Mouse (Mus musculus): ENCODE measurements around the gene Atpif1. TPM values are rescaled to one million over a fixed set of nuclear protein-coding genes. Genes with fewer than 3 reads are reported as not detected.

Gene Atpif1
- polyA plus RNA-seq, 1 experiment from 2014 or later = 996 TPM

DNA sequence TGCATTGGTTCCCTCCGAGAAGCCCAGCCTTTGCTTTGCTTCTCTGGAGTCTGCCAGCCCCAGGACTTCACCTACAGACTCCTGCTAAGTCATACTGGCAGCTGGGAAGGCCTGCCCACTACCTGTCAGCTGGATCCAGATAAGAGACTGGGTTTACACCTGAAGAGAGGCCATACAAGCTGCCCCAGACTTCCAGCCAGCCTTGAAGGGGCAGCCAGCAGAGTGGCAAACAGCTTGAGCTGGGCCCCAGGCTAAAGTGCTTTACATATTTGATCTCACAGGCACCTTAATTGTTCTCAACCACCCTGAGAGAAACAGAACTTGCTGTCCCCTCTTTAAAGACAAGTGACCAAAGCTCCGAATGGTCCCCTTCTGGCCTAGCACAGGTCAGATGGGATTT is 26.2 kb downstream of the Atpif1 start:
- Histone ChIP-seq H3K4me3 (ENCODE audit: low read depth, low read length) (no peak overlapping the region), H3K4me2 (ENCODE audit: low read depth, low read length) (no peak overlapping the region), H3K9ac (ENCODE audit: low read depth, low read length) (no peak overlapping the region), H3K4me1 (ENCODE audit: control insufficient read depth, insufficient read depth, low read length) (no peaks in the 10 kb centered on the region), H3K27ac (replicated peaks; ENCODE audit: low read depth, low read length) (no peak overlapping the region), H3K9me3 (ENCODE audit: control insufficient read depth, low read length) (no peaks in the 10 kb centered on the region), H3K27me3 (replicated peaks; ENCODE audit: control insufficient read depth, insufficient read depth, low read length) (no peaks in the 10 kb centered on the region), H3K36me3 (ENCODE audit: control insufficient read depth, insufficient read depth, low read length) (no peaks in the 10 kb centered on the region)
- DNase-seq (ENCODE audit: low spot score) (no peak), ATAC-seq (ENCODE audit: low read depth) (no peak)
- WGBS = 39% methylated on average over 2 of the region's 2 CpGs

DNA sequence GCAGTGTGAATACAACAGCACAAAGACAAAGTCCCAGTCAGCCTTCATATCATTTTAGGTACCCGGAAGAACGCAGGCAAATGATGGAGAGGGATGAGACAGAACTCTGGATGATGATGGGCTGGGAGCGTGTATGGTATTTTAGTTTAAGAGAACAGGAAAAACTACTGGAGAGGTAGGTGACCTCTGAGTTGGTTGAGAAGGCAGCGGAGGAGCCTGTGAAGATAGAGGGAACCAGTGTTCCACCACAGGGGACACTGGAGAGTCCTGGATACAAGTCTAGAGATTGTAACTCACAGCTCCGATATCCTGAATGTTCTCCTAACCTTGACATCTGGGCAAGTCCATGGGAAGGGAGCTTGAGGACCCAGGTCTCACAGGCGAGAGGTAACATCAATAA is 27.2 kb downstream of the Atpif1 start:
- Histone ChIP-seq H3K4me2 (ENCODE audit: low read depth, low read length) (no peak overlapping the region), H3K9ac (ENCODE audit: low read depth, low read length) (no peak overlapping the region), H3K4me3 (ENCODE audit: low read depth, low read length) (no peak overlapping the region), H3K4me1 (ENCODE audit: control insufficient read depth, insufficient read depth, low read length) (no peaks in the 10 kb centered on the region), H3K36me3 (ENCODE audit: control insufficient read depth, insufficient read depth, low read length) (no peaks in the 10 kb centered on the region), H3K27me3 (replicated peaks; ENCODE audit: control insufficient read depth, insufficient read depth, low read length) (no peaks in the 10 kb centered on the region), H3K27ac (replicated peaks; ENCODE audit: low read depth, low read length) (no peak overlapping the region), H3K9me3 (ENCODE audit: control insufficient read depth, low read length) (no peaks in the 10 kb centered on the region)
- ATAC-seq (ENCODE audit: low read depth) (no peak), DNase-seq (ENCODE audit: low spot score) (no peak)
- 82% methylated on average over 6 of the region's 6 CpGs for WGBS

DNA sequence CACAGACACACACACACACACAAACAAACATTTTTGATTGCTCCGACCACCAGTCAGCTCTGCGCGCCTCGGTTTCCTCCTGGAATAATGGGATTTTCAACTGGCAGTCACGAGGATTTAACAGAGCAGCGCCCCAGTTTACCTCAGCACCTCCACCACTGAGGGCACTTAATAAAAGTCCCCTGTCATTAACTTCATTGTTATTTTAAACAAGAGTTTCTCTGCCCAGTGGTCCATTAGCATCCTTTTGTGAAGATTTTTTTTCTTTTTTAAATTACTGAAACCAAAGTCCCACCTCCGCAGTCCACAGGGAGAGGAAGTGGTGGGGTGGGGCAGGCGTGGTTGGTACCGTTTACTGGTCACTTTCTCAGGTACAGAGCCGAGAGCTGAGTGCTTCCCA is 27.7 kb downstream of the Atpif1 start:
- no peaks in the 10 kb centered on the region for H3K9me3 ChIP-seq (ENCODE audit: control insufficient read depth, low read length)
- ATAC-seq (ENCODE audit: low read depth) = no peak
- 44% methylated on average over 10 of the region's 10 CpGs for WGBS
- DNase-seq (ENCODE audit: low spot score) = no peak
- no peak overlapping the region for H3K4me2 ChIP-seq (ENCODE audit: low read depth, low read length)
- no peaks in the 10 kb centered on the region for H3K27me3 ChIP-seq (replicated peaks; ENCODE audit: control insufficient read depth, insufficient read depth, low read length)
- 0 out of 2 replicates have a peak, but pooled peaks cover 3% of the 10 kb centered on the region for H3K36me3 ChIP-seq (ENCODE audit: control insufficient read depth, insufficient read depth, low read length)
- no peak overlapping the region for H3K9ac ChIP-seq (ENCODE audit: low read depth, low read length)
- H3K4me3 ChIP-seq (ENCODE audit: low read depth, low read length) = no peak overlapping the region
- H3K27ac ChIP-seq (replicated peaks; ENCODE audit: low read depth, low read length) = no peak overlapping the region
- H3K4me1 ChIP-seq (ENCODE audit: control insufficient read depth, insufficient read depth, low read length) = no peaks in the 10 kb centered on the region

DNA sequence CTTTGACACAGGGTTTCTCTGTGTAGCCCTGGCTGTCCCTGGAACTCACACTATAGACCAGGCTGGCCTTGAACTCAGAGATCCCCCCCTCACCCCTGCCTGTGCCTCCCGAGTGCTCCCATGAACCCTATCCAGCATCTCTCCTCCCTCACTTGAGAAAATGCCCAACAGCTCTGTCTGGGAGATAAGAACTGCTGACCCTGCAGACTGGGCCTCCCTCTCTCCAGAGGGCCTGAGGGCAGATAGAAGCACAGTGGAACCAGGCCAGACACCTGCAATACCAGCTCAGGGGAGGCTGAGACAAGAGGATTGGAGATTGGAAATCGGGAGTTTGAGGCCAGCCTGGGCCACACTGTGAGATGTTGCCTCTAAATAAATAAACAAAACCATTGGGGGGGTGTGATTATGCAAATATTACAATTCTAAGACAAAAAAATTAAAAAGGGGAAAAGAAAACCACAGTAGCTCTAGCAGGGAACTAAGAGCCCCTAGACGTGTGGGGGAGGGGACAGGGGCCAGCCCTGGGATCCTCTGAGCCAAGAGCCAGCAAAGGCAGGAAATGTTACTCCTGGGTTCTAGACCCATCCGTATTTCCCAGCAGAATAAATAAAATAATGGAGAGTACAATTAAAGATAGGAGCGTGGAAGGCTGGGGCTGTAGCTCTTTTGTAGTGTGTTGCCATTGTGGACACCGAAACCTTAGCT is 28.3 kb downstream of the Atpif1 start:
- no peak overlapping the region for H3K4me2 ChIP-seq (ENCODE audit: low read depth, low read length)
- no peaks in the 10 kb centered on the region for H3K4me1 ChIP-seq (ENCODE audit: control insufficient read depth, insufficient read depth, low read length)
- H3K4me3 ChIP-seq (ENCODE audit: low read depth, low read length) = no peak overlapping the region
- H3K9me3 ChIP-seq (ENCODE audit: control insufficient read depth, low read length) = no peaks in the 10 kb centered on the region
- no peak overlapping the region for H3K27ac ChIP-seq (replicated peaks; ENCODE audit: low read depth, low read length)
- ATAC-seq (ENCODE audit: low read depth) (no peak), DNase-seq (ENCODE audit: low spot score) (no peak)
- H3K9ac ChIP-seq (ENCODE audit: low read depth, low read length) = no peak overlapping the region
- H3K27me3 ChIP-seq (replicated peaks; ENCODE audit: control insufficient read depth, insufficient read depth, low read length) = no peaks in the 10 kb centered on the region
- 62% methylated on average over 6 of the region's 6 CpGs for WGBS
- H3K36me3 ChIP-seq (ENCODE audit: control insufficient read depth, insufficient read depth, low read length) = 0 out of 2 replicates have a peak, but pooled peaks cover 6% of the 10 kb centered on the region

DNA sequence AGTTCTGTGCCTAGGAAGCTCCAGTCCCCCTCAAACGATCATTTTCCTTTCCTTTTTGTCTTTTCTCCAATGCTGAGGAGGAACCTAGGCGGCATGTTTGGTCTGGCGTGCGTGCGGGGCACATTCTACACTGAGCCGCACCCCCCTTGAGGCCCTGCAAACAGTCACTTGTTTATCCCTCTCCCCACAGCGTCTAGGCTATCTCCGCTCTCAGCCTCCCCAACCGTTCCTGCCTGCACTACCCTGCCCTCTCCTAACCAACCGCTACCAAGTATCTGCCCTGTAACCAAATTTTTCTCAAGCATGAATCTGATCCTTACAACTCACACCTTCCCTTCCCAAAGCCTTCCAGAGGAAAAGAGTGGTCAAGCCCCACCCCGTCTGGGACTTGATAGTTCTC is 30.1 kb downstream of the Atpif1 start:
- Histone ChIP-seq H3K4me3 (ENCODE audit: low read depth, low read length) (no peak overlapping the region), H3K36me3 (ENCODE audit: control insufficient read depth, insufficient read depth, low read length) (0 out of 2 replicates have a peak, but pooled peaks cover 16% of the 10 kb centered on the region), H3K9me3 (ENCODE audit: control insufficient read depth, low read length) (no peaks in the 10 kb centered on the region), H3K4me1 (ENCODE audit: control insufficient read depth, insufficient read depth, low read length) (no peaks in the 10 kb centered on the region), H3K27me3 (replicated peaks; ENCODE audit: control insufficient read depth, insufficient read depth, low read length) (no peaks in the 10 kb centered on the region), H3K4me2 (ENCODE audit: low read depth, low read length) (no peak overlapping the region), H3K27ac (replicated peaks; ENCODE audit: low read depth, low read length) (no peak overlapping the region), H3K9ac (ENCODE audit: low read depth, low read length) (no peak overlapping the region)
- DNase-seq (ENCODE audit: low spot score) = no peak
- no peak for ATAC-seq (ENCODE audit: low read depth)
- 82% methylated on average over 11 of the region's 11 CpGs for WGBS

DNA sequence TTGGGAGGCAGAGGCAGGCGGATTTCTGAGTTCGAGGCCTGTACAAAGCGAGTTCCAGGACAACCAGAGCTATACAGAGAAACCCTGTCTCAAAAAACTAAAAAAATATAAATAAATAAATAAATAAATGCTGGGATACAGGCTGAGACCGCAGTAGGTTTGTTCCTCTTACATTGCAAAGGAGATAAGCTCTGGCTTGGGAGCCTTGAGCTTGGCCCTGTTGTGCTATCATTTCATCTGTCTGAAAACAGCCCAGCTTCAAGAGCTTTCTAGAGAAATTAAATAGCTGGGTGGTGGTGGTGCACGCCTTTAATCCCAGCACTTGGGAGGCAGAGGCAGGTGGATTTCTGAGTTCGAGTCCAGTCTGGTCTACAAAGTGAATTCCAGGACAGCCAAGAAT is 31.8 kb downstream of the Atpif1 start:
- DNase-seq (ENCODE audit: low spot score) = no peak
- Histone ChIP-seq H3K4me2 (ENCODE audit: low read depth, low read length) (no peak overlapping the region), H3K9ac (ENCODE audit: low read depth, low read length) (no peak overlapping the region), H3K36me3 (ENCODE audit: control insufficient read depth, insufficient read depth, low read length) (peaks cover 33% of the 10 kb centered on the region; the same call in 1 of the 2 replicates), H3K27ac (replicated peaks; ENCODE audit: low read depth, low read length) (no peak overlapping the region), H3K4me1 (ENCODE audit: control insufficient read depth, insufficient read depth, low read length) (no peaks in the 10 kb centered on the region), H3K9me3 (ENCODE audit: control insufficient read depth, low read length) (no peaks in the 10 kb centered on the region), H3K4me3 (ENCODE audit: low read depth, low read length) (no peak overlapping the region), H3K27me3 (replicated peaks; ENCODE audit: control insufficient read depth, insufficient read depth, low read length) (no peaks in the 10 kb centered on the region)
- ATAC-seq (ENCODE audit: low read depth) = no peak
- WGBS = 95% methylated on average over 6 of the region's 6 CpGs

DNA sequence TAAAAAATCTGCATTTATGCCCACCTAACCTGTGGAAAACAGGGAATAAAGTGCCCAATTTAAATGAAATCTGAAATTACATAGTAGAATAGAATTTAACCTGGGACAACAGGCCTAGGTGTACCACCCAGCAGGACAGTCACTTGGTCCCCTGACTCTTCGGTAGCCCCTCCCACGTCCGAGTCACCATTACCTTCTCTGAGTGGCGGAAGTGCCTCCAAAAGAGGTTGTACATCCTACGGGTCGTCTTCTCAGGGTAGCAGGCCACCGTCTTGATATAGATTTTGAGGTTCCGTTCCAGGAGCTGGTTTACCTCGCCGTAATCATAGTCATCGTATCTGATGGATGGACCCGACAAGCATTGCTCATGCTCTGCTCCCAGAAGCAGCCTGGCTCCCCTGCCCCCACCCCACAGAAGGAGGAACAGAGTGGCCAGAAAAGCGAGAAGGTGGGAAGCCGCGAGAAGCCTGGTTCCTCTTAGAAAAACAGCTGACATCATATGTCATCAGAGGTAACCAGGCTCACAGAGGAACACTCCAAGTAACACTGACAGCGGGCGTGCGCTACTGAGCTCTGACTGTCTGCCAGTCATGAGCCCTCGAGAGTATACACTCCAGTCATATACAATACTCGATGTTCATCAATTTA is 39.1 kb downstream of the Atpif1 start:
- WGBS = 86% methylated on average over 20 of the region's 20 CpGs
- H3K36me3 ChIP-seq (ENCODE audit: control insufficient read depth, insufficient read depth, low read length) = peaks cover 48% of the 10 kb centered on the region; the same call in 1 of the 2 replicates
- DNase-seq (ENCODE audit: low spot score) (no peak), ATAC-seq (ENCODE audit: low read depth) (no peak)
- no peaks in the 10 kb centered on the region for H3K27me3 ChIP-seq (replicated peaks; ENCODE audit: control insufficient read depth, insufficient read depth, low read length)
- H3K4me1 ChIP-seq (ENCODE audit: control insufficient read depth, insufficient read depth, low read length) = no peaks in the 10 kb centered on the region
- H3K4me3 ChIP-seq (ENCODE audit: low read depth, low read length) = no peak overlapping the region
- H3K27ac ChIP-seq (replicated peaks; ENCODE audit: low read depth, low read length) = no peak overlapping the region
- no peak overlapping the region for H3K4me2 ChIP-seq (ENCODE audit: low read depth, low read length)
- no peak overlapping the region for H3K9ac ChIP-seq (ENCODE audit: low read depth, low read length)
- no peaks in the 10 kb centered on the region for H3K9me3 ChIP-seq (ENCODE audit: control insufficient read depth, low read length)

DNA sequence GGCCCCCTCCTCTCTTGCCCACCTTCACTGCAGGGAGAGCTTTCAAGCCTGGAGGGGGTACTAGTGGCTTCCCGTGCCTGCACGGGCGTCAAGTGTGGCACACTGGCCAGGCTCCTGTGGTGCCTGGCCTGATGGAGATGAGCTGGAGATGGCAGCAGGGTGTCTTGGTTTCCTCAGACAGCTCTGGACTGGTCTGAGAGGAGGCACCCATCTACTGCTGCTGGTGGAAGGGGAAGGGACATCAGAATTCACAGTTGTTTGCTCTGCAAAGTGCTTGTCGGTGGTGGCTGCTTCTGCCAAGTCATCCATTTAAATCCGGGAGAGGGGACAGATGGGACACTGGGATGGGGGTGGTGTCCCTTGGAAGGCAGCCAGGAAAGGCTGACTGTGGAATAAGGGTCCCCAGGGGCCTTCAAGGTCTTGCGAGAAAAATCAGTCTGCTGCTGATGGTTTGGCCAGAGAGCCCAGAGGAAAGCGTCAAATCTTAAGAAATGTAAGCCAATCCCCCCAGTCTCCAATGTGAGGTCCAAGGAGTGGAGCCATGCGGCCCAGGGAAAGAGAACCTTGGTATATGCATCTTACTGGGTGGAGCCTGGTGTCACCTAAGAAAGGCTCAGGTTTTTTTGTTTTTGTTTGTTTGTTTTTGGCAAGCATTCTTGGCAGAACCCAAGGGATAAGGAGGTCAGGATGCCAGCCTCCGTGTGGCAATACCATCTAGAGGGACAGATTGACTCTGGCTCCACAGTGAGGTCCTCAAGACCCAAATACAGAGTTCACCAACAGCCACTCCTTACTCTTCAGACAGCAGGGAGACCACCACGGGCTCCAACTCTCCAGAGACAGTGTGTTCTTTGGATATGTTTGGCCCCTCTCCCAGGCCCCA is 41.0 kb downstream of the Atpif1 start:
- peak; percentile 36 for DNase-seq (ENCODE audit: low spot score)
- no peak for ATAC-seq (ENCODE audit: low read depth)
- H3K27ac ChIP-seq (replicated peaks; ENCODE audit: low read depth, low read length) = no peak overlapping the region
- no peak overlapping the region for H3K9ac ChIP-seq (ENCODE audit: low read depth, low read length)
- no peaks in the 10 kb centered on the region for H3K9me3 ChIP-seq (ENCODE audit: control insufficient read depth, low read length)
- no peak overlapping the region for H3K4me2 ChIP-seq (ENCODE audit: low read depth, low read length)
- H3K4me3 ChIP-seq (ENCODE audit: low read depth, low read length) = no peak overlapping the region
- H3K27me3 ChIP-seq (replicated peaks; ENCODE audit: control insufficient read depth, insufficient read depth, low read length) = no peaks in the 10 kb centered on the region
- H3K4me1 ChIP-seq (ENCODE audit: control insufficient read depth, insufficient read depth, low read length) = 0 out of 2 replicates have a peak, but pooled peaks cover 2% of the 10 kb centered on the region
- H3K36me3 ChIP-seq (ENCODE audit: control insufficient read depth, insufficient read depth, low read length) = peaks cover 29% of the 10 kb centered on the region; the same call in 1 of the 2 replicates
- WGBS = 74% methylated on average over 10 of the region's 10 CpGs
